Mouse (Mus musculus) heart, embryonic 15.5 days (tissue): Measurements from ENCODE around the gene Aifm2. TPM values are rescaled to one million over a fixed set of nuclear protein-coding genes. Genes with fewer than 3 reads are reported as not detected.

Experiments used
- ATAC-seq: fragments of 200-750 bp; cut with Nextera tagmentation; replicated peaks from 2 replicates; pipeline ENCODE4 v1.8.0; 2017; ENCODE audit warnings: low read depth, moderate TSS enrichment; ENCODE audit not compliant: insufficient number of reproducible peaks, insufficient read depth, low FRiP score
- H3K27ac ChIP-seq: fragments of 300-500 bp; sonication (generic); 2 replicates; pipeline ENCODE4 v1.5.1; 2015; ENCODE audit warnings: mild to moderate bottlenecking, inconsistent platforms
- H3K27me3 ChIP-seq: fragments of 300-500 bp; sonication (generic); 2 replicates; pipeline ENCODE4 v1.6.1; 2015; ENCODE audit warnings: inconsistent platforms
- H3K36me3 ChIP-seq: fragments of 300-500 bp; sonication (generic); 2 replicates; pipeline ENCODE4 v1.6.1; 2015; ENCODE audit warnings: mild to moderate bottlenecking, inconsistent platforms
- H3K4me1 ChIP-seq: fragments of 300-500 bp; sonication (generic); replicated peaks from 2 replicates; pipeline ENCODE4 v1.6.1; 2015; ENCODE audit warnings: inconsistent platforms
- H3K4me2 ChIP-seq: fragments of 300-500 bp; sonication (generic); 2 replicates; pipeline ENCODE4 v1.6.1; 2015; ENCODE audit warnings: inconsistent platforms, mild to moderate bottlenecking, moderate library complexity
- H3K4me3 ChIP-seq: fragments of 300-500 bp; sonication (generic); 2 replicates; pipeline ENCODE4 v1.5.1; 2015; ENCODE audit warnings: mild to moderate bottlenecking, inconsistent platforms
- H3K9ac ChIP-seq: fragments of 300-500 bp; sonication (generic); 2 replicates; pipeline ENCODE4 v1.6.1; 2015; ENCODE audit warnings: mild to moderate bottlenecking, inconsistent platforms
- H3K9me3 ChIP-seq: fragments of 300-500 bp; sonication (generic); replicated peaks from 2 replicates; pipeline ENCODE4 v1.6.1; 2016; ENCODE audit warnings: inconsistent platforms
- WGBS: fragments of 180-500 bp; shearing (Covaris S2); methylation state at CpG from one replicate; pipeline ENCODE4 v1.1.7; 2015; ENCODE audit warnings: mixed read lengths; 5-methylcytosine and 5-hydroxymethylcytosine counted together
- microRNA-seq: library from miRNA; unstranded; fragments of <30 nt; microRNA quantifications from one replicate; pipeline ENCODE4, GENCODE M21; 2016
- polyA plus RNA-seq: library from polyadenylated mRNA; unstranded; fragments of >200 nt; fragmentation: Nextera tagmentation; extraction: Ambion mirVana; gene quantifications from 2 replicates; pipeline ENCODE4 v1.2.1, GENCODE M21; 2015

Gene Aifm2
- polyA plus RNA-seq, 1 experiment from 2014 or later, result 22.0 TPM

DNA sequence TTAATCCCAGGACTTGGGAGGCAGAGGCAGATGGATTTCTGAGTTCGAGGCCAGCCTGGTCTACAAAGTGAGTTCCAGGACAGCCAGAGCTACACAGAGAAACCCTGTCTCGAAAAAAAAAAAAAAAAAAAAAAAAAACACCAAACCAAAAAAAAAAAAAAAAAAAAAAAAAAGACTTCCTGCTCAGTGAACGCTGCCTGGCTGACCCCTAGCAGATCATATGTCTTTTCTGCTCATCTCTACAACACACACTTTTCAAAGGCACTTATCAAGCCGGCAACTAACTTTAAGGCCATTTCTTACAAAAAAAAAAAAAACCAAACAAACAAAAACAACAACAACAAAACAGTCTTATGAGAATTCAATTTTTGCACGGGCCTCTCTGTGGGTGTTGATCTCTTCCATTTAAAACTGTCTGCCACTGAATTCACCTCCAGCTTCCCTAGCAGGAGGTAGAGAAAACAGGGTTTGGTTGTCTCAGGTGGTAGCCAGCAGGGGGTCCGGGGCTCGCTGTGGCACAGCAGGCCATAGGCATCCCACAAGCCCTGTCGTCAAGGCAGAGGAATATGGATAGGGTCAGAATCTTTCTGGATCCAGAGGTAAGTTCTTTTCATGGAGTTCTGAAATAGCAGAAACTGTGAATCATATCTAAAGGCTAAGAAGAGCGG lies 66.5 kb downstream of the Aifm2 start:
- Histone ChIP-seq H3K4me1 (peaks cover 11% of the 10 kb centered on the region), H3K9ac (no peak overlapping the region), H3K9me3 (no peaks in the 10 kb centered on the region), H3K4me2 (peak overlapping the region; percentile 83; the same call in 1 of the 2 replicates), H3K27me3 (no peaks in the 10 kb centered on the region; the same call in 1 of the 2 replicates), H3K27ac (peak overlapping the region; percentile 31; the same call in 1 of the 2 replicates), H3K36me3 (no peaks in the 10 kb centered on the region), H3K4me3 (no peak overlapping the region)
- ATAC-seq, result no peak
- WGBS, result 44% methylated on average over 9 of the region's 9 CpGs

DNA sequence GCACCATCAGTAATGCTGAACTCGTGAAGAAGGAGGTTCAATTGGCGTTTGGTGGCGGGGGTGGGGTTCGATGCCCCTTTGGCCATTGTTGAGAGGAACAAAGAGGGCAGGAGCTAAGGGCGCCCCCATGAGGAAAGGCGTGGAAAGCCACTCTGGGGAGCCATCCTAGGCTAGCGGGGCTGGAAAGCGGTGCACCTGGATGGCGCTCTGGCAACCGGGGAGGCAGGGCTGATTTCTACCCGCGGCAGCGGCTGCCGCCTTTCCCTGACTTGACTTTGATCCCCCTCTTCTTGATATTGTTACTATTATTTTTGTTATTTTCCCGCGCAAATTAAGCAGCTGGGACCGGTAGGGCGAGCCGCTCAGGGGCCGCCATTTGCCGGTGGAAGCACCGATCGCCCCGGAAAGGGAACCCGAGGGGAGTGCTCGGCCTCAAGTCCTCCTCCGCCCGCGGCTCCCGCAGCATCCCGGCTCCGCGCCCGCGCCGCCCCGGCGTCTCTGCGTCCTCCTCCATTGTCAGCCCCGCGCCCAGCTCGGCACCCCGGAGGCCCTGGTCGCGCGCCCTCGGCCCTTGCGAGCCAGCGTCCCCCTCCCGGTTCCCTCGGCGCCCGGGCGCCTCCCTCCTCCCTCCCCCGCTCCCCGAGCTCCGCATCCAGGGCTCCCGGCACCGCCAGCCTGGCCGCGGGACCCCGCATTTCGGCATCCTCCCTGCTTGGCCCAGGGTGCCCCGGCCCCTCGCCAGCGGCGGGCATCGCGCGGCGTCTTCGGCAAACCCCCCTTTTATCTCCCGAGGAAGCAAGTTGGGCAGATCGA lies 67.9 kb downstream of the Aifm2 start:
- H3K36me3 ChIP-seq, result no peaks in the 10 kb centered on the region
- H3K4me1 ChIP-seq, result peaks cover 11% of the 10 kb centered on the region
- ATAC-seq, result peak; percentile 74
- WGBS, result 1% methylated on average over 71 of the region's 74 CpGs
- no peaks in the 10 kb centered on the region for H3K9me3 ChIP-seq
- H3K27me3 ChIP-seq, result no peaks in the 10 kb centered on the region; the same call in 1 of the 2 replicates
- H3K27ac ChIP-seq, result peak overlapping the region; percentile 83
- H3K4me2 ChIP-seq, result peak overlapping the region; percentile 83
- H3K9ac ChIP-seq, result peak overlapping the region; percentile 83
- peak overlapping the region; percentile 82 for H3K4me3 ChIP-seq

DNA sequence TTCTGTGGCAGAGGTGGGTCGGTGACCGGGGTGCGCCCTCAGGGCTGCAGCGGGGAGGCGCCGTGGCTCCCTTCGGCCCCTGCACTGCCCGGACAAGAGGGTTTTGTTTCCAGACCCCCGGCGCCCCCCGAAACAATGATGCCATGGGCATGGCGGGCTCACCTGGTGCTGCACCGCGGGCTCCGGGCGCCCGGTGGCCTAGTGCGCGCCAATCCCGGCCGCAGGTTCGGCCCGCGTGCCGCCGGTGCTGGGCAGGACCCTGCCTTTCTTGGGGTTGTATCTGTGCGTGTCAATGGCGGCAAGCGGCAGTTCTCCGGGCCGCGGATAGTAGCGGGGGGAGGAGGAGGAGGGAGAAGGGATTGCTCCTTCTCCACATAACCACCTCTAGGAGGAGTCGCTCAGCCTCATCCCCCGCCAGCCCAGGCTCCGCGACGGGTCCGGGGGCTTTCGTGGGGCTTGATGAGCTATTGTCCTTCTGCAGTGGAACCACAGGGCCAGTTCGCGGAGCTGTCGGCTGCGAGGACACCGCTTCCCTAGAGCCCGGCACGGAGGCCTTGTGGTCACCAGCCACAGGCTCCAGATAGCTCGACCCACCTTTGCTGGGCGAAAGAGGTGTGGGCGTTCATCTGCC lies 68.7 kb downstream of the Aifm2 start, which contains the start of gene H2afy2:
Gene H2afy2 (minus strand): TSS at position 527 of the 631 bp plus-strand sequence.
- peak within 1 kb of the TSS; percentile 83 for H3K27ac ChIP-seq
- no peaks in the 10 kb centered on the region for H3K9me3 ChIP-seq
- peak; percentile 78 for ATAC-seq
- H3K4me2 ChIP-seq, result peak within 1 kb of the TSS; percentile 83
- no peaks in the 10 kb centered on the region for H3K36me3 ChIP-seq
- peak within 1 kb of the TSS; percentile 83 for H3K9ac ChIP-seq
- H3K27me3 ChIP-seq, result no peaks in the 10 kb centered on the region; the same call in 1 of the 2 replicates
- WGBS, result under 1% methylated on average over 50 of the region's 50 CpGs
- H3K4me1 ChIP-seq, result peaks cover 11% of the 10 kb centered on the region
- H3K4me3 ChIP-seq, result peak within 1 kb of the TSS; percentile 82

DNA sequence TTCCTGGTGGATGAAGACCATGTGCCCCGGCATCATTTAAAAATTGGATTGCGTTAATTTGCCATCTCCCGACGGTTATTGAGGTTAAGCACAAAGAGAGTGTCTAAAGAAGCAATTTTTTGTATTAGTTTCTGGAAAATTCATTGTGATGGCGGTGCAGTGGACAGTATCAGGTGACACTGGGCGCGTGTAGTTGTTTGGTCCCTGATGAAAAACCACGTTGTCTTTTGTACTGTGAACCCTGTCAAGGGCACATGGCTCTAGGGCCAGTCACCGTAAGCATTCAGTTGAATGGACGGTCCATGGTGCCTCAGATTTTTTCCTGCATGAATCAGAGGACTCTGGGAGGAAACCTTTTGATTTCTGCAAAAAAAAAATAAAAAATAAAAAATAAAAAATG lies 69.4 kb downstream of the Aifm2 start:
- ATAC-seq, result no peak
- 40% methylated on average over 10 of the region's 10 CpGs for WGBS
- Histone ChIP-seq H3K4me1 (peaks cover 11% of the 10 kb centered on the region), H3K27me3 (no peaks in the 10 kb centered on the region; the same call in 1 of the 2 replicates), H3K4me2 (peak overlapping the region; percentile 83), H3K9ac (no peak overlapping the region; the same call in 1 of the 2 replicates), H3K27ac (no peak overlapping the region), H3K36me3 (no peaks in the 10 kb centered on the region), H3K9me3 (no peaks in the 10 kb centered on the region), H3K4me3 (peak overlapping the region; percentile 82)

DNA sequence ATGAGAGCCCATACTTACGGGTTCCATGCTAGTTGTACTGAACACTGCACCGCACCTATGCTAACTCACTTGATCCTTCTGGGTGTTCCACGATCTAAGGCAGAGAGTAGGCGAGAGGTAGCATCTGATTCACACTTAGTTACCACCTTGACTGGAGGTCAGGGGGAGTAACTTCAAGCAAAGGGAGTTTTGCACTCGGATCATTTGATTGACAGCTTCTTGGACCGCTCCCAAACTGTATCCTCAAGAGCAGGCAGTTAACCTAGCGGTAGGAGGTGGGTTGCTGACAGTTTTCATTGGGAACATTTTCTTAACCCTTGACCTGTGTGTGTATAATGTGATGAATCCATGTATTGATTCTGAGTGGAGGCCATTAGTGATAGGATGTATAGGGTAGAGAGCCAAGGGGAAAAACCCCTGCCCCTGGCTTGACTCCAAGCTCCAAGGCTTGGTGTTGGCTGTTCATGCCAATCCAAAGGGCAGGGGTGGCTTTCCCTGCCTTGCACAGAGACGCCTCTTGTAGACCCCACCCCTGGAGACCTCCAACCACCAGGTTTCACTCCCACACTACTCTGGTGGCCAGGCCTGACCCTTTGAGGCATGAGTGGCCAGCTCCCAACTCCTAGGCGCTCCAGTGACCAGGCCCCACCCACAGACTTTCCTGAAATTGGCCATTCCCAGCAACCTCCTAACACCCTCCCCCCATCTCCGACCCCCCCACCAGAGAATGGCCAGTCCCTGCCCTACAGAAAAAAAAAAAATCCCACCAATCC lies 72.7 kb downstream of the Aifm2 start:
- no peak overlapping the region for H3K4me3 ChIP-seq
- H3K4me1 ChIP-seq, result peaks cover under 1% of the 10 kb centered on the region
- no peaks in the 10 kb centered on the region for H3K9me3 ChIP-seq
- 69% methylated on average over 10 of the region's 10 CpGs for WGBS
- H3K4me2 ChIP-seq, result no peak overlapping the region
- ATAC-seq, result no peak
- H3K36me3 ChIP-seq, result no peaks in the 10 kb centered on the region
- H3K27me3 ChIP-seq, result no peaks in the 10 kb centered on the region; the same call in 1 of the 2 replicates
- H3K27ac ChIP-seq, result no peak overlapping the region
- H3K9ac ChIP-seq, result no peak overlapping the region

DNA sequence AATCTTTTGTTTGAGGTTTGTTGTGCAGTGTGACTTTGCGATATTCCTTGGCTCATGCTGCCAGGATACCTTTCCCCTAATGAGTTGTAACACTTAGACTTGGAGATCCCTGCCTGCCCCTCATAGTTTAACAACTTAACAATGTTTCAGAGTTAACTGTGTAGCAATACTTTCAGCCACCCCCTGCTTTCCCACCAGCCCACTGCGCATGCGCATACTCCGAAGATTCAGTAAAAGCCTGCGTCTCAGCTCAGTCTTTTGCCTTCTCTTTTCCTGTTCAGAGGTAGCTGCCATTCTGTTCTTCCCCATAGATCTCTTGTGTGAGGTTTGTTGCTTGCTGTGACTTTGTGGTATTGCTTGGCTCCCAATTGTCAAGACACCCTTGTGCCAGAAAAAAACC lies 73.4 kb downstream of the Aifm2 start:
- H3K36me3 ChIP-seq, result no peaks in the 10 kb centered on the region
- H3K4me1 ChIP-seq, result no peaks in the 10 kb centered on the region
- H3K9me3 ChIP-seq, result no peaks in the 10 kb centered on the region
- 97% methylated on average over 5 of the region's 5 CpGs for WGBS
- H3K27ac ChIP-seq, result no peak overlapping the region
- no peak for ATAC-seq
- H3K4me3 ChIP-seq, result no peak overlapping the region
- H3K27me3 ChIP-seq, result no peaks in the 10 kb centered on the region; the same call in 1 of the 2 replicates
- H3K4me2 ChIP-seq, result no peak overlapping the region
- H3K9ac ChIP-seq, result no peak overlapping the region

Small RNAs within 50 kb of the gene (microRNA-seq; reads per million reads assigned to microRNA genes)
- gene Mir5108, result not detected

Other genes with a start within 250 kb of the Aifm2 start
- gene Lrrc20, start 239.5 kb upstream of the Aifm2 start, polyA plus RNA-seq, result 10.4 and 12.9 TPM in 2 replicates
- gene Npffr1, start 119.8 kb upstream of the Aifm2 start, polyA plus RNA-seq, result not detected in 2 replicates
- 84.9 and 95.0 TPM in 2 replicates for gene Ppa1, start 66.7 kb upstream of the Aifm2 start, polyA plus RNA-seq
- 145 and 178 TPM in 2 replicates for gene Sar1a, start 35.0 kb upstream of the Aifm2 start, polyA plus RNA-seq
- gene Tysnd1, start 19.7 kb upstream of the Aifm2 start, polyA plus RNA-seq, result 21.5 and 30.5 TPM in 2 replicates
- 42.8 and 57.8 TPM in 2 replicates for gene H2afy2, start 68.9 kb downstream of the Aifm2 start, polyA plus RNA-seq